Mouse (Mus musculus): ENCODE results near the gene Actg2. TPM values are rescaled to one million over a fixed set of nuclear protein-coding genes. Genes with fewer than 3 reads are reported as not detected.

Gene Actg2
- polyA plus RNA-seq (2012; ENCODE audit: low replicate concordance), result not detected in 2 replicates

DNA sequence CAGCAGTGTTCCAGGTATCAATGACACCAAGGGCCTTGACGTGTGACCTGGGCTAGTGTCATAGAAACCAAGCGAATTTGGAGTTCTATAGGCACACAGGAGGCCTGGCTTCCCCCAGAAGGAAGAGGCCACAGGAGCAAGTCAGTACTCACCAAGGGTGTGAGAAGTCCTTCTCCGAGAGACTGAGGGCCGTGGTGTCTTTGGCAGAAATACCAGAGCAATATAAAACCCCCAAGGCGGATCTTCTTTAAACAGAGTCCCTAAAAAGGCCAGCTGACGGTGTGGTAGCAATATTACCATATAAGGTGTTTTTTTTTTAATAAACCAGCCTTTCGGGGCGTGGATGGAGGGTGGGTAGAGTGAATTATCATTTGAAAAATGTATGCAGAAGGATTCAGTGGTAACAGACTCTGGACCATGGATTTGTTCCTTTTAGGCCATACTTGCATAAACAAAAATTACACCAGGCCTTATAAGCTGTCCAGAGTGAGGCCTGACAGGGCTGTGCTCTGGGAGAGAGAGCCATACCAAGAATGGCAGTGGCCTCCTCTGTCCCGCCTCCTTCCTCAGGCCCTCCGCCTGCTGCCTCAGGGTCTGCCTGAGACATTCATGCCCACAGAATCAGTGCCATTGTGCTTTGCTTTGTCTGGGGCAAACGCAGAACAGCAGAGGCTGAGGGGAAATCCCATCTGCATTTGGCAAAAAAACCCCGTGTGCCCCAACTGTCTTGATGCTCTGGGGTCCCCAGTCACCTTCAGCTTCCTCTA lies at the start of gene Actg2:
Gene Actg2, minus strand, starts transcription at position 238 of the 767 bp plus-strand sequence.

DNA sequence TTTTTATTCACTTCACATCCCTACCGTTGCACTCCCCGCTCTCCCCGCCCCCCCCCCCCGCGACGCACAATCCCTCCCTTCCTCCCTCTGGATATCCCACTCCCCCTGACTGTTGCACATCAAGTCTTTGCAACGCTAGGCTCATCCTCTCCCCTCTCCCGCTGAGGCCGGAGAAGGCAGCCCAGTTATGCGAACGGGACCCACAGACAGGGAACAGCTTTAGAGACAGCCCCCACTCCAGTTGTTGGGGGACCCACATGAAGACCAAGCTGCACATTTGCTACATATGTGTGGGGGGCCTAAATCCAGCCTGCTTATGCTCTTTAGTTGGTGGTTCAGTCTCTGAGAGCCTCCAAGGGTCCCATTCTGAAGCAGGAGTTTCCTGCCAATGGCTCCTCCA lies 36.6 kb upstream of the Actg2 start, which contains the start of gene Stambp:
Gene Stambp, minus strand, starts transcription at position 59 of the 400 bp plus-strand sequence.

DNA sequence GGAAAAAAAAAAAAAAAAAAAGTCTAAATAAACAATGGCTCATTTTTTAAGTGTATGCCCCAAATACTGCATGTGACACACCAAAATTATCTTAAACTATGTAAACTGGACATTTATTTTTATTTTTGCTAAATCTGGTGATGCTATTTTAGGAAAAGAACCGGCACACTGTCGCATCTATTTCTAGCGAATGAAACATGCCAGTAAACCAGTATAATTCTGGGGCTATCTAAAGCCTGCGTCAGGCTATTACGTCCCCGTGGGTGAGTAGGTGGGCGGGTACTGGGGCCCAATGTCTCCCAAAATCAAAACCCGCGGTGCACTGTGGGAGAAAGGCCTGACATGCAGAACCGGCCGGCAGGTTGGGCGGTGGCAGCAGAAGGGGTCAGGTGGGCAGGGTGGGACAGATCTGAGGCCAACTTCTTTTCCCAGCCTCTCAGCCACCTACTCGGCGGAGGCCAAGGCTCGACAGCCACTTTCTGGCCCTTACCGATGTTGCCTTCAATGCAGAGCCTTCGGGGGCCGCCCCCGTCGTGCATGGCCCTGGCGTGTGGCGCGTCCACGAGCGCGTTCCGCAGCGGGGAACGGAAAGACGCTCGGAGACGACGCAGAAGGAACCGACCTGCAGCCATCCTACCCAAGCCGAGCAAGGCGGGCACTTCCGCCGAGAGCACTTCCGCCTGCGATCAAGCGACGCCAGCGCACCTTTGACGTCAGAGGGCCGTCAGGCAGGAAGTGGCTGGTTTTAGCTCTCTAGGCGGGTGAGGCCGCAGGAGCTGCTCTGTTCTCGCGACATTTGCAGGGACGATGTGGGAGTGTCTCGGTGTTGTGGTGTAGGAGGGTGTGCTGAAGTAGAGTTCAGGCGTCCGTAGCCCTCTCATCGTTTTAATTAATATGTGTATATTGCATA lies 29.6 kb downstream of the Actg2 start, which contains the start of gene Dguok:
Gene Dguok, minus strand, starts transcription at position 712 of the 910 bp plus-strand sequence.

Other genes with a start within 250 kb of the Actg2 start
- gene Mthfd2, start 210.4 kb downstream of the Actg2 start, polyA plus RNA-seq (2012; ENCODE audit: low replicate concordance), result 19.7 and 68.0 TPM in 2 replicates
- 120 and 147 TPM in 2 replicates for gene Mob1a, start 210.2 kb downstream of the Actg2 start, polyA plus RNA-seq (2012; ENCODE audit: low replicate concordance)
- 44.1 and 110 TPM in 2 replicates for gene Bola3, start 187.1 kb downstream of the Actg2 start, polyA plus RNA-seq (2012; ENCODE audit: low replicate concordance)
- 22.8 and 89.4 TPM in 2 replicates for gene Tet3, start 77.2 kb downstream of the Actg2 start, polyA plus RNA-seq (2012; ENCODE audit: low replicate concordance)
- gene Dguok, start 29.3 kb downstream of the Actg2 start, polyA plus RNA-seq (2012; ENCODE audit: low replicate concordance), result 6.0 and 15.2 TPM in 2 replicates
- gene Stambp, start 36.5 kb upstream of the Actg2 start, polyA plus RNA-seq (2012; ENCODE audit: low replicate concordance), result 0.55 and 2.0 TPM in 2 replicates
- not detected in 2 replicates for gene Clec4f, start 119.9 kb upstream of the Actg2 start, polyA plus RNA-seq (2012; ENCODE audit: low replicate concordance)
- 0.15 and 0.23 TPM in 2 replicates for gene Cd207, start 141.6 kb upstream of the Actg2 start, polyA plus RNA-seq (2012; ENCODE audit: low replicate concordance)
- 0.19 and 0.24 TPM in 2 replicates for gene Vax2, start 175.0 kb upstream of the Actg2 start, polyA plus RNA-seq (2012; ENCODE audit: low replicate concordance)
- not detected in 2 replicates for gene Atp6v1b1, start 206.7 kb upstream of the Actg2 start, polyA plus RNA-seq (2012; ENCODE audit: low replicate concordance)
- gene Ankrd53, start 226.4 kb upstream of the Actg2 start, polyA plus RNA-seq (2012; ENCODE audit: low replicate concordance), result not detected in 2 replicates
- 44.1 and 49.6 TPM in 2 replicates for gene Tex261, start 239.5 kb upstream of the Actg2 start, polyA plus RNA-seq (2012; ENCODE audit: low replicate concordance)

Data from leukemia stem cell, adult 10-12 weeks (primary cell).